Mouse (Mus musculus): ENCODE measurements around the gene Slc9c1. TPM values are rescaled to one million over a fixed set of nuclear protein-coding genes. Genes with fewer than 3 reads are reported as not detected.

Slc9c1 gene
- polyA plus RNA-seq, 2 experiments: not detected

GRCm38 (mm10) chr16:45542108-45542507 is 7.0 kb downstream of the Slc9c1 start:
- no peak overlapping the region for H3K4me2 ChIP-seq (replicated peaks; ENCODE audit: low read depth, low read length, severe bottlenecking)
- ATAC-seq (ENCODE audit: low FRiP score, low read depth) (no peak), DNase-seq (ENCODE audit: low spot score) (no peak)
- no peak overlapping the region for H3K9ac ChIP-seq (ENCODE audit: low read depth, low read length, severe bottlenecking)
- no peaks in the 10 kb centered on the region for H3K4me1 ChIP-seq (ENCODE audit: control insufficient read depth, insufficient read depth, low read length)
- H3K4me3 ChIP-seq (replicated peaks; ENCODE audit: low read length): no peak overlapping the region
- H3K36me3 ChIP-seq (ENCODE audit: control insufficient read depth, insufficient read depth, low read length): no peaks in the 10 kb centered on the region
- H3K27ac ChIP-seq (replicated peaks; ENCODE audit: low read depth, low read length): no peak overlapping the region
- H3K27me3 ChIP-seq (ENCODE audit: control insufficient read depth, insufficient read depth, low read length): no peaks in the 10 kb centered on the region
- no peak for TF ChIP-seq POLR2A (IDR thresholded peaks at IDR 0.05; ENCODE audit: borderline replicate concordance, extremely low read depth, insufficient read depth, insufficient read length)
- H3K9me3 ChIP-seq (ENCODE audit: control insufficient read depth, low read length): no peaks in the 10 kb centered on the region

GRCm38 (mm10) chr16:45544341-45544740 is 9.2 kb downstream of the Slc9c1 start:
- H3K27me3 ChIP-seq (ENCODE audit: control insufficient read depth, insufficient read depth, low read length): no peaks in the 10 kb centered on the region
- H3K4me2 ChIP-seq (replicated peaks; ENCODE audit: low read depth, low read length, severe bottlenecking): no peak overlapping the region
- no peaks in the 10 kb centered on the region for H3K36me3 ChIP-seq (ENCODE audit: control insufficient read depth, insufficient read depth, low read length)
- no peaks in the 10 kb centered on the region for H3K4me1 ChIP-seq (ENCODE audit: control insufficient read depth, insufficient read depth, low read length)
- ATAC-seq (ENCODE audit: low FRiP score, low read depth) (no peak), DNase-seq (ENCODE audit: low spot score) (no peak)
- no peak overlapping the region for H3K27ac ChIP-seq (replicated peaks; ENCODE audit: low read depth, low read length)
- H3K9ac ChIP-seq (ENCODE audit: low read depth, low read length, severe bottlenecking): no peak overlapping the region
- 72% methylated on average over 3 of the region's 3 CpGs for WGBS
- H3K4me3 ChIP-seq (replicated peaks; ENCODE audit: low read length): no peak overlapping the region
- no peaks in the 10 kb centered on the region for H3K9me3 ChIP-seq (ENCODE audit: control insufficient read depth, low read length)
- no peak for TF ChIP-seq POLR2A (IDR thresholded peaks at IDR 0.05; ENCODE audit: borderline replicate concordance, extremely low read depth, insufficient read depth, insufficient read length)

- no peak for ATAC-seq (ENCODE audit: low FRiP score, low read depth)
Observed at GRCm38 (mm10) chr16:45547982-45548381, 12.9 kb downstream of the Slc9c1 start.

GRCm38 (mm10) chr16:45551579-45551978 is 16.5 kb downstream of the Slc9c1 start:
- no peak overlapping the region for H3K27ac ChIP-seq (replicated peaks; ENCODE audit: low read depth, low read length)

More at GRCm38 (mm10) chr16:45547982-45548381, 12.9 kb downstream of the Slc9c1 start:
- H3K4me2 ChIP-seq (replicated peaks; ENCODE audit: low read depth, low read length, severe bottlenecking): no peak overlapping the region
- no peak overlapping the region for H3K9ac ChIP-seq (ENCODE audit: low read depth, low read length, severe bottlenecking)
- no peak overlapping the region for H3K27ac ChIP-seq (replicated peaks; ENCODE audit: low read depth, low read length)
- H3K27me3 ChIP-seq (ENCODE audit: control insufficient read depth, insufficient read depth, low read length): no peaks in the 10 kb centered on the region
- H3K36me3 ChIP-seq (ENCODE audit: control insufficient read depth, insufficient read depth, low read length): no peaks in the 10 kb centered on the region
- no peaks in the 10 kb centered on the region for H3K4me1 ChIP-seq (ENCODE audit: control insufficient read depth, insufficient read depth, low read length)
- no peak for DNase-seq (ENCODE audit: low spot score)
- H3K4me3 ChIP-seq (replicated peaks; ENCODE audit: low read length): no peak overlapping the region
- TF ChIP-seq POLR2A (IDR thresholded peaks at IDR 0.05; ENCODE audit: borderline replicate concordance, extremely low read depth, insufficient read depth, insufficient read length): no peak
- H3K9me3 ChIP-seq (ENCODE audit: control insufficient read depth, low read length): no peaks in the 10 kb centered on the region

GRCm38 (mm10) chr16:45561747-45562146 is 26.6 kb downstream of the Slc9c1 start:
- no peak overlapping the region for H3K9ac ChIP-seq (ENCODE audit: low read depth, low read length, severe bottlenecking)
- no peaks in the 10 kb centered on the region for H3K36me3 ChIP-seq (ENCODE audit: control insufficient read depth, insufficient read depth, low read length)
- no peak overlapping the region for H3K4me2 ChIP-seq (replicated peaks; ENCODE audit: low read depth, low read length, severe bottlenecking)
- H3K27ac ChIP-seq (replicated peaks; ENCODE audit: low read depth, low read length): no peak overlapping the region
- ATAC-seq (ENCODE audit: low FRiP score, low read depth): no peak
- no peak overlapping the region for H3K4me3 ChIP-seq (replicated peaks; ENCODE audit: low read length)
- no peak for DNase-seq (ENCODE audit: low spot score)
- no peaks in the 10 kb centered on the region for H3K27me3 ChIP-seq (ENCODE audit: control insufficient read depth, insufficient read depth, low read length)
- no peak for TF ChIP-seq POLR2A (IDR thresholded peaks at IDR 0.05; ENCODE audit: borderline replicate concordance, extremely low read depth, insufficient read depth, insufficient read length)
- 54% methylated on average over 3 of the region's 3 CpGs for WGBS
- no peaks in the 10 kb centered on the region for H3K9me3 ChIP-seq (ENCODE audit: control insufficient read depth, low read length)
- H3K4me1 ChIP-seq (ENCODE audit: control insufficient read depth, insufficient read depth, low read length): no peaks in the 10 kb centered on the region

More at GRCm38 (mm10) chr16:45551579-45551978, 16.5 kb downstream of the Slc9c1 start:
- no peaks in the 10 kb centered on the region for H3K27me3 ChIP-seq (ENCODE audit: control insufficient read depth, insufficient read depth, low read length)
- no peaks in the 10 kb centered on the region for H3K36me3 ChIP-seq (ENCODE audit: control insufficient read depth, insufficient read depth, low read length)
- no peak overlapping the region for H3K4me3 ChIP-seq (replicated peaks; ENCODE audit: low read length)
- DNase-seq (ENCODE audit: low spot score) (no peak), ATAC-seq (ENCODE audit: low FRiP score, low read depth) (no peak)
- H3K4me1 ChIP-seq (ENCODE audit: control insufficient read depth, insufficient read depth, low read length): no peaks in the 10 kb centered on the region
- TF ChIP-seq POLR2A (IDR thresholded peaks at IDR 0.05; ENCODE audit: borderline replicate concordance, extremely low read depth, insufficient read depth, insufficient read length): no peak
- 84% methylated on average over 2 of the region's 2 CpGs for WGBS
- H3K9me3 ChIP-seq (ENCODE audit: control insufficient read depth, low read length): no peaks in the 10 kb centered on the region
- no peak overlapping the region for H3K9ac ChIP-seq (ENCODE audit: low read depth, low read length, severe bottlenecking)
- no peak overlapping the region for H3K4me2 ChIP-seq (replicated peaks; ENCODE audit: low read depth, low read length, severe bottlenecking)

- no peak for ATAC-seq (ENCODE audit: low FRiP score, low read depth)
- 83% methylated on average over 3 of the region's 3 CpGs for WGBS
- H3K9me3 ChIP-seq (ENCODE audit: control insufficient read depth, low read length): no peaks in the 10 kb centered on the region
- no peak overlapping the region for H3K4me2 ChIP-seq (replicated peaks; ENCODE audit: low read depth, low read length, severe bottlenecking)
- no peak for TF ChIP-seq POLR2A (IDR thresholded peaks at IDR 0.05; ENCODE audit: borderline replicate concordance, extremely low read depth, insufficient read depth, insufficient read length)
- no peaks in the 10 kb centered on the region for H3K4me1 ChIP-seq (ENCODE audit: control insufficient read depth, insufficient read depth, low read length)
- H3K27me3 ChIP-seq (ENCODE audit: control insufficient read depth, insufficient read depth, low read length): no peaks in the 10 kb centered on the region
- H3K4me3 ChIP-seq (replicated peaks; ENCODE audit: low read length): no peak overlapping the region
- no peak for DNase-seq (ENCODE audit: low spot score)
- no peaks in the 10 kb centered on the region for H3K36me3 ChIP-seq (ENCODE audit: control insufficient read depth, insufficient read depth, low read length)
- H3K9ac ChIP-seq (ENCODE audit: low read depth, low read length, severe bottlenecking): no peak overlapping the region
- H3K27ac ChIP-seq (replicated peaks; ENCODE audit: low read depth, low read length): no peak overlapping the region
Observed at GRCm38 (mm10) chr16:45572307-45572706, 37.2 kb downstream of the Slc9c1 start.

Data from limb, embryonic 14.5 days (tissue).